In the genomic region with DNA sequence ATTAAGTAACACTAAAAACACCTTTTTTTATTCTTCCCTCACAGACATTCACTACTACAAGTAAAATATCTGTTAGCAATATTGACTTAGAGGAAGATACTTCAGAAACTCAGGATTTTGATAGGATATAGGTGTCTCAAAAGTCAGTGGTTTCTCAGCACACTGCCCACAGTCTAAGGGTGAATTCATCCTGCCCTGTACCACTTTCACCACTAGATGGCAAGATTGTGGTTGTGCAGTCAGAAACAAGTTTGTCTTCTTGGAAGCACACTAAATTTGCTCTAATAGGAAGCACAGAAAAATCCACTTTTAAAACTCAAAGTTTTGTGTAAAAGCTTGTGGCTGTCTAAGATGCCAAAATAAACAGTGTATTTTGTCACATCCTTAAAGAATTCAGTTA, we compare ENCODE assay signal across 9 mouse cellular contexts. TPM values are rescaled to one million over a fixed set of nuclear protein-coding genes. Genes with fewer than 3 reads are reported as not detected.
DNase-seq lines count a peak whose midpoint lies in the region; ATAC-seq and TF ChIP-seq lines count a peak whose summit lies in the region.
"Had no signal": no experiment of that assay in that cellular context is flagged by ENCODE, and none has a peak within 500 bp of the region (broad histone marks: within the 10 kb centered on the region; RNA-seq: fewer than 3 reads in every experiment).

No protein-coding gene starts in this region.

- ATAC-seq in inflammation-experienced regulatory T-cells, adult 6 months: peak; percentile 96
- peak; percentile 69 for ATAC-seq in lung, embryonic 14.5 days (ENCODE audit: insufficient read depth)

- H3K4me1 ChIP-seq in lung, embryonic 14.5 days (ENCODE audit: insufficient read depth): no peaks in the 10 kb centered on the region
- H3K4me1 ChIP-seq: heart, embryonic 13.5 days had no signal

- intact Hi-C loops in left cerebral cortex, postnatal 4 days (cut with DNase I): loop anchor here (5.0 kb wide), 1 partner anchor 60 kb away; no protein-coding TSS in a partner anchor

- TF ChIP-seq CTCF in lung, embryonic 14.5 days (IDR thresholded peaks at IDR 0.05; ENCODE audit: low read depth): peak; percentile 77

- no peak overlapping the region for H3K27ac ChIP-seq in lung, embryonic 14.5 days (ENCODE audit: low read depth)
- H3K27ac ChIP-seq: heart, embryonic 13.5 days had no signal

- no peaks in the 10 kb centered on the region for H3K27me3 ChIP-seq in lung, embryonic 14.5 days (ENCODE audit: insufficient read depth, low read length)
- H3K27me3 ChIP-seq: heart, embryonic 13.5 days had no signal

- no peak overlapping the region for H3K9ac ChIP-seq in lung, embryonic 14.5 days
- H3K9ac ChIP-seq: heart, embryonic 13.5 days had no signal

- H3K36me3 ChIP-seq in lung, embryonic 14.5 days (ENCODE audit: insufficient read depth): peaks cover 7% of the 10 kb centered on the region; the same call in 1 of the 2 replicates

- no peak overlapping the region for H3K4me3 ChIP-seq in lung, embryonic 14.5 days (ENCODE audit: low read depth, low read length)
- H3K4me3 ChIP-seq: heart, embryonic 13.5 days had no signal

- peak; percentile 21 for DNase-seq in adrenal gland, adult 2 months
- no peak for DNase-seq in adrenal gland, postnatal 25 days
- peak; percentile 33 to 55 for DNase-seq in left cerebral cortex, adult 18-20 months (ENCODE audit: low spot score in 2 of 2)
- no peak for DNase-seq in left cerebral cortex, postnatal 4 days
- DNase-seq in c-Kit-positive CD71-negative TER-119-negative erythroid progenitor cells, embryonic 14.5 days (ENCODE audit: low read depth): peak; percentile 40
- peak; percentile 73 for DNase-seq in lung, embryonic 14.5 days
- DNase-seq in thymus, postnatal 0 days (ENCODE audit: low spot score): peak; percentile 63

- H3K4me2 ChIP-seq in lung, embryonic 14.5 days: no peak overlapping the region
- H3K4me2 ChIP-seq: heart, embryonic 13.5 days had no signal

- H3K9me3 ChIP-seq in lung, embryonic 14.5 days (ENCODE audit: low read depth, low read length): no peaks in the 10 kb centered on the region
- H3K9me3 ChIP-seq: heart, embryonic 13.5 days had no signal

RNA-seq across cellular contexts. Expression of a gene that starts 8.4 kb away (rescaled TPM):
- total RNA-seq in adrenal gland, adult 2 months (2021): 1 to 10 TPM; 7.7 to 7.8 TPM
- 2.8 and 2.9 TPM in 2 replicates for polyA plus RNA-seq in adrenal gland, adult 2 months (2012; rRNA removed)
- 7.2 and 7.7 TPM in 2 replicates for total RNA-seq in adrenal gland, postnatal 25 days (2021)
- 1 to 10 TPM; 9.0 to 9.3 TPM for total RNA-seq in left cerebral cortex, adult 18-20 months (2021)
- total RNA-seq in left cerebral cortex, postnatal 4 days (2021): 10 to 100 TPM; 10.1 to 12.5 TPM
- 10 to 100 TPM; 11.6 to 17.0 (median 13.5) TPM for polyA plus RNA-seq in inflammation-experienced regulatory T-cells, adult 6 months (2017; shearing (Covaris generic))
- 12.7 and 12.9 TPM in 2 replicates for polyA plus RNA-seq in lung, embryonic 14.5 days (2014; fragmentation: Nextera tagmentation; extraction: Ambion mirVana)
- 15.6 and 17.3 TPM in 2 replicates for polyA plus RNA-seq in thymus, postnatal 0 days (2015; fragmentation: Nextera tagmentation; extraction: Ambion mirVana)

RNA-seq across cellular contexts. Expression of a gene that starts 8.5 kb away (rescaled TPM):
- total RNA-seq in adrenal gland, adult 2 months (2021): 1 to 10 TPM; 9.3 to 9.9 TPM
- polyA plus RNA-seq in adrenal gland, adult 2 months (2012; rRNA removed): 0.40 and 0.67 TPM in 2 replicates
- 8.9 and 11.0 TPM in 2 replicates for total RNA-seq in adrenal gland, postnatal 25 days (2021)
- total RNA-seq in left cerebral cortex, adult 18-20 months (2021): 10 to 100 TPM; 10.9 to 11.5 TPM
- 10 to 100 TPM in 1 of 2 experiments, 1 to 10 TPM in 1; 8.3 to 10.9 TPM for total RNA-seq in left cerebral cortex, postnatal 4 days (2021)
- polyA plus RNA-seq in inflammation-experienced regulatory T-cells, adult 6 months (2017; shearing (Covaris generic)): 10 to 100 TPM; 11.7 to 15.7 (median 14.2) TPM
- polyA plus RNA-seq in lung, embryonic 14.5 days (2014; fragmentation: Nextera tagmentation; extraction: Ambion mirVana): 8.0 and 9.5 TPM in 2 replicates
- 13.7 and 14.7 TPM in 2 replicates for polyA plus RNA-seq in thymus, postnatal 0 days (2015; fragmentation: Nextera tagmentation; extraction: Ambion mirVana)

RNA-seq across cellular contexts. Expression of a gene that starts 38.2 kb away (rescaled TPM):
- total RNA-seq in adrenal gland, adult 2 months (2021): 1 to 10 TPM; 9.3 to 9.5 TPM
- polyA plus RNA-seq in adrenal gland, adult 2 months (2012; rRNA removed): 0.08 and 0.09 TPM in 2 replicates
- 11.4 and 11.7 TPM in 2 replicates for total RNA-seq in adrenal gland, postnatal 25 days (2021)
- 10 to 100 TPM; 10.3 to 11.9 TPM for total RNA-seq in left cerebral cortex, adult 18-20 months (2021)
- total RNA-seq in left cerebral cortex, postnatal 4 days (2021): 10 to 100 TPM; 13.5 to 13.9 TPM
- polyA plus RNA-seq in inflammation-experienced regulatory T-cells, adult 6 months (2017; shearing (Covaris generic)): 10 to 100 TPM; 17.2 to 20.0 (median 18.7) TPM
- polyA plus RNA-seq in lung, embryonic 14.5 days (2014; fragmentation: Nextera tagmentation; extraction: Ambion mirVana): 12.6 and 14.3 TPM in 2 replicates
- polyA plus RNA-seq in thymus, postnatal 0 days (2015; fragmentation: Nextera tagmentation; extraction: Ambion mirVana): 12.4 and 13.6 TPM in 2 replicates

Comparison
In these comparisons a context has a peak if more than half of its experiments do, and no peak if none do; other contexts are left out.
1. DNase-seq: peak in adrenal gland, adult 2 months (single experiment), left cerebral cortex, adult 18-20 months (2 of 2), c-Kit-positive CD71-negative TER-119-negative erythroid progenitor cells, embryonic 14.5 days (single experiment), lung, embryonic 14.5 days (single experiment) and thymus, postnatal 0 days (single experiment); none in adrenal gland, postnatal 25 days (single experiment) and left cerebral cortex, postnatal 4 days (single experiment).